Mouse (Mus musculus) forebrain, embryonic 14.5 days (tissue): ENCODE data around the gene Homer2. TPM values are rescaled to one million over a fixed set of nuclear protein-coding genes. Genes with fewer than 3 reads are reported as not detected.

Experiments used
- ATAC-seq: fragments of 200-750 bp; cut with Nextera tagmentation; 2 replicates; pipeline ENCODE4 v1.8.0; 2017; ENCODE audit warnings: mild to moderate bottlenecking, moderate library complexity
- DNase-seq: peaks from one replicate; pipeline ENCODE4 v3.0.0-alpha.2; 2015; ENCODE audit warnings: low spot score
- H3K27ac ChIP-seq: fragments of 300-500 bp; sonication (generic); 2 replicates; pipeline ENCODE4 v1.5.1; 2014; ENCODE audit warnings: low read depth, mild to moderate bottlenecking, control low read depth, low read length, moderate library complexity
- H3K27me3 ChIP-seq: fragments of 300-500 bp; sonication (generic); replicated peaks from 2 replicates; pipeline ENCODE4 v1.6.1; 2014; ENCODE audit warnings: low read length, control low read depth, mixed read lengths; ENCODE audit not compliant: control insufficient read depth, insufficient read depth
- H3K36me3 ChIP-seq: fragments of 300-500 bp; sonication (generic); 2 replicates; pipeline ENCODE4 v1.6.1; 2014; ENCODE audit warnings: low read length, control low read depth; ENCODE audit not compliant: control insufficient read depth, insufficient read depth
- H3K4me1 ChIP-seq: fragments of 300-500 bp; sonication (generic); 2 replicates; pipeline ENCODE4 v1.6.1; 2014; ENCODE audit warnings: antibody characterized with exemption, low read length, control low read depth; ENCODE audit not compliant: control insufficient read depth, insufficient read depth
- H3K4me2 ChIP-seq: fragments of 300-500 bp; sonication (generic); 2 replicates; pipeline ENCODE4 v1.6.1; 2014; ENCODE audit warnings: mild to moderate bottlenecking, control low read depth, low read length
- H3K4me3 ChIP-seq: fragments of 300-500 bp; sonication (generic); 2 replicates; pipeline ENCODE4 v1.5.1; 2014; ENCODE audit warnings: low read depth, low read length, control low read depth
- H3K9ac ChIP-seq: fragments of 300-500 bp; sonication (generic); 2 replicates; pipeline ENCODE4 v1.6.1; 2014; ENCODE audit warnings: mild to moderate bottlenecking, low read length, control low read depth, moderate library complexity
- H3K9me3 ChIP-seq: fragments of 300-500 bp; sonication (generic); replicated peaks from 2 replicates; pipeline ENCODE4 v1.6.1; 2016; ENCODE audit warnings: low read length, control low read depth, mixed read lengths; ENCODE audit not compliant: control insufficient read depth
- WGBS: fragments of 180-500 bp; shearing (Covaris S2); extraction: QIAGEN DNeasy Blood & Tissue Kit; methylation state at CpG from one replicate; pipeline ENCODE4 v1.1.7; 2014; 5-methylcytosine and 5-hydroxymethylcytosine counted together
- polyA plus RNA-seq: library from polyadenylated mRNA; unstranded; fragments of >200 nt; fragmentation: Nextera tagmentation; extraction: Ambion mirVana; gene quantifications from 2 replicates; pipeline ENCODE4 v1.2.1, GENCODE M21; 2014

Gene Homer2
- polyA plus RNA-seq, 1 experiment from 2014 or later = 16.6 TPM

DNA sequence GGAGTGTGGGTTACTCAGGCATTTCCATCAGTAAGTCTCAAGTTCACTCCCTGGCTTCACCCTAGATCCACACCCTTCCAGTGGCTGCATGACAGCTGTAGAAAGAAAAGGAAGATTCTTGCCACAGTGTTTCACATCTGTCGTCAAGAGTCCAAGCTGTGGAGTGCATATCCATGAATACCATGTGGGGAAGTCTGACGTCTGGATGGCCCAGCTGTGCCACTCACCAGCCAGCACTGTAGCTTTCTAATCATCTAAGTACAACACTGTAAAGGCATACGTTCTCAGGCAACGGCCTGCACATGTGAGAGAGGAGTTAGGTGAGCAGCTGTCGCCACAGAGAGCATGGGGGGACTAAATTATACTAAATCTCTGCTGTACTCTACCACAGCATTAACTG, 56.0 kb downstream of the Homer2 start:
- Histone ChIP-seq H3K9me3 (no peaks in the 10 kb centered on the region), H3K9ac (no peak overlapping the region), H3K27ac (no peak overlapping the region), H3K27me3 (no peaks in the 10 kb centered on the region), H3K36me3 (no peaks in the 10 kb centered on the region), H3K4me1 (peaks cover 49% of the 10 kb centered on the region), H3K4me3 (no peak overlapping the region), H3K4me2 (no peak overlapping the region)
- DNase-seq (peak; percentile 38), ATAC-seq (peak; percentile 36; the same call in 1 of the 2 replicates)
- WGBS = 48% methylated on average over 5 of the region's 5 CpGs

DNA sequence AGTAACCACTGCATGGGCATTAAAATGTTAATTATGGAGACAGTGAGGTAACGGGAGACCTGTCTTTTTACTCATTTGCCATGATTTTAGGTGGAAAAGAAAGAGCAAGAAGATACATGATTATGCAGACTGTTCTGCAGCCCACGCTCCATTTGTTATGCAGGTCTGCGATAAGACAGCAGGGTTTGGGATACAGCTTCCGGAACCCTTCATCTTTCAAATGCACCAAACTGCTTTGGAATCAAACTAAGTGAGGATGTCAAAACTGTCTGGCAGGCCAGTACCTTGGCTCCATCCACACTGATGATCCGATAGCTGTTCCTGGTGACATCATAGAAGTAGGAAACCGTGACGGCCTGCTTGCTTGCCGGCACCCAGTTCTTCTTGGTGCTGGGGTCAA, 58.1 kb downstream of the Homer2 start:
- DNase-seq = no peak
- H3K9me3 ChIP-seq = no peaks in the 10 kb centered on the region
- ATAC-seq = no peak
- no peak overlapping the region for H3K9ac ChIP-seq
- H3K4me3 ChIP-seq = no peak overlapping the region
- H3K4me1 ChIP-seq = peaks cover 37% of the 10 kb centered on the region
- no peak overlapping the region for H3K27ac ChIP-seq
- no peaks in the 10 kb centered on the region for H3K36me3 ChIP-seq
- H3K27me3 ChIP-seq = no peaks in the 10 kb centered on the region
- 64% methylated on average over 8 of the region's 8 CpGs for WGBS
- no peak overlapping the region for H3K4me2 ChIP-seq

DNA sequence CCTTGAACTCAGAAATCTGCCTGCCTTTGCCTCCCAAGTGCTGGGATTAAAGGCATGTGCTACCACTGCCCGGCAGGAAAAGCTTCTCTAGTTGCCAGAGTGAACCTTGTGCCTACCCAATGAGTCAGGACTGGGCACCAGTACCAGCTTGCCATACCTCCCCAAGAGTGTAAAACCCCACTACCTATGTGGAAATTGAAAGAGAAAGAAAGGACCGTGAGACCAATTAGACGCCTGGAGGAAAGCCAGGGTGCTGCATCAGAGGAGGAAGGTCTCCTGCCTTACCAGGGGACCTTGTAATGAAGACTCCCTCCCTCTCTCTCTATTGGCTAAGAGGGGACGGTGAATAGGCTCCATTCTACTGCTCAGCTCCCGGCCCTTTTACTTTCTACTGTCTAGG, 59.4 kb downstream of the Homer2 start:
- Histone ChIP-seq H3K27ac (no peak overlapping the region), H3K36me3 (no peaks in the 10 kb centered on the region), H3K9me3 (no peaks in the 10 kb centered on the region), H3K27me3 (no peaks in the 10 kb centered on the region), H3K4me3 (no peak overlapping the region), H3K4me2 (no peak overlapping the region), H3K4me1 (peaks cover 26% of the 10 kb centered on the region), H3K9ac (no peak overlapping the region)
- ATAC-seq (no peak), DNase-seq (no peak)
- 38% methylated on average over 5 of the region's 5 CpGs for WGBS

DNA sequence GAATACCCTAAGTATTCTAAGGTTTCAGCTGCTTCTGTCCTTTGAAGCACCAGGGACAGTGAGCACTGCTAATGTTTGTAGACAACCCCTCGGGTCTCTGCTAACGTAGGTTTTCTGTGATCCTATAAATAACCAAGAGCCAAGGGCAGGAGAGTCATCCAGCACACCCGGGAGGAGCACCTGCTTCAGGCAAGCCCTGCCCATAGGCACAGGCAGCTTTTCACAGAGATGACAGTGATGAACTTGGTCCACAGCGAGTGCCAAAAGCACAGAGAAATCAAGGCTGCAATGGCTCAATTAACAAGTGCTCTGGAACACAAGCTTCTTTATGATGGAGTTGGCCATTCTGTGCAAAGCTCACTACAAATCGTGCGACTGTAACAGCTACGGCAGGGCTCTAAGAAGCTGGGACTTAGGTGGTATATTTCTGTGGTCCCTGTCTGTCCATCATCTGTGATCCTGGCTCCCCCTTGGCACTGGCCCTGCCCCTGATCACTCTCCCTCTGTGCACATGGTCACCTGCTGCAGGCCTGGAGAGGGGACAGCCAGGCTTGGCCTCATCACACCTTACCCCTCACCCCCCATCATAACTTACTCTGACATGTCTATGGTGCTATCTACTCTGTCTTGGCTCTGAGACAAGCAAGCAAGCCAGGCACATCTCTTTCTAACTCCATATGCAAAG, 62.6 kb downstream of the Homer2 start:
- Histone ChIP-seq H3K9me3 (no peaks in the 10 kb centered on the region), H3K27ac (no peak overlapping the region)
- 64% methylated on average over 7 of the region's 7 CpGs for WGBS

DNA sequence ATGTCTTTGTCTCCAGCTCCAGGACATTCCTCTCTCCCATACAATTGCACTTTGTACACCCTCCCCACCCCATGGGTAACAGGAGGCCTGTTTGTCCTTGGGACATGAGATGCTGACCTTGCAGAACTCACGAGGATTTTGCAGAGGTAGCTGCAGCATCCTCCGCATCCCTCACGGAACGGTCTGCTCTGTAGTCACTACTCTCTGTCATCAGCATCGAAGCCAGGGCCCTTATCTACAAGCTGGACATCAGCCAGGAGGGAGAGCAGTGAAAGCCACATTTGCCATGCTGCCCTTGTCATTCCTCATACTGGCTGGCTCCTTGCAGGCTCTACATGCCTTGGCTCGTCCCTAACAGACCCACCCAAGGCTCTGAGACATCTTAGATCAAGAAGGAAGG, 66.2 kb downstream of the Homer2 start:
- no peak overlapping the region for H3K4me2 ChIP-seq
- WGBS = 79% methylated on average over 6 of the region's 6 CpGs
- H3K27me3 ChIP-seq = no peaks in the 10 kb centered on the region
- peaks cover 2% of the 10 kb centered on the region; the same call in 1 of the 2 replicates for H3K4me1 ChIP-seq
- no peak overlapping the region for H3K27ac ChIP-seq
- DNase-seq = no peak
- ATAC-seq = no peak
- H3K36me3 ChIP-seq = no peaks in the 10 kb centered on the region
- no peak overlapping the region for H3K9ac ChIP-seq
- H3K4me3 ChIP-seq = no peak overlapping the region
- H3K9me3 ChIP-seq = no peaks in the 10 kb centered on the region

More for the DNA sequence above, 62.6 kb downstream of the Homer2 start:
- Histone ChIP-seq H3K27me3 (no peaks in the 10 kb centered on the region), H3K36me3 (no peaks in the 10 kb centered on the region), H3K4me3 (no peak overlapping the region), H3K9ac (no peak overlapping the region), H3K4me1 (peaks cover 3% of the 10 kb centered on the region), H3K4me2 (no peak overlapping the region)
- DNase-seq (no peak), ATAC-seq (no peak)

DNA sequence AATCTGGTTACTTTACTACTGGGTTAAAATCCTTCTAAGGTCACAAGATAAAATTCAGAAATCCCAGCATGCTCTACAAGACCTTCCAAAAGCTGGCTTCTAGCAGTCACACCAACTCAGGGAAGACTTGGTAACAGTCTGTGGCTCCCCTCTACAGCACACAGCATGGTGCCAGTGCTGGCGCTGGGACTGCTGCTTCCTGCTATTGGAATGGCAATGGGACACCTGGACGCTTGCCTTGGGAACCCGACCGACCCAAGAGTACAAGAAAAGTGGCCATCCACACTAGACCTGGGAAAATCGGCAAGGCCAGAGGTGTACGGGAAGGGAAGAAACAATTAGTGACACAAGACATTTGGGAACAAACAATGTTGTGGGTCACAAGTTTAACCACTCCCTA, 74.7 kb downstream of the Homer2 start:
- no peaks in the 10 kb centered on the region for H3K27me3 ChIP-seq
- no peak overlapping the region for H3K9ac ChIP-seq
- no peaks in the 10 kb centered on the region for H3K9me3 ChIP-seq
- H3K36me3 ChIP-seq = no peaks in the 10 kb centered on the region
- H3K4me2 ChIP-seq = no peak overlapping the region
- no peaks in the 10 kb centered on the region for H3K4me1 ChIP-seq
- no peak overlapping the region for H3K4me3 ChIP-seq
- no peak overlapping the region for H3K27ac ChIP-seq
- DNase-seq (no peak), ATAC-seq (no peak)
- WGBS = 76% methylated on average over 6 of the region's 6 CpGs

DNA sequence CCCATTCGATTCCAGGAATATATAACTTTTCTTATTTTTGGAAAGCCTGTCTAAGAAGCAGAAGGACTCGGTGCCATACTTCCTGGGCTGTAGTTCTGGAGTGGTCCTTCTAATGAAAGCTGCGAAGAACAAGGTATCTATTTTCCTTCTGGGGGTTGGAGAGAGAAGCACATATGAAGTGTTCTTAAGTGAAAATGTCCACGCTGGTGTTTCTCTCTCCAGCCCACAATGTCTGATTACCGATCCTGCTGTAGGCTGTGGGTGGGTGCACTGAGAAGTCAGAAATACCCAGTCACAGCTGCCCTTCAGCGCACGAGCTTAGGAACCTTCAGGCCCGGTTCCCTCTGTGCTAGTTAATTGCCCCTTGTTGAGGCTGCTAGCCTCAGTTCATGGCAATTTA, 76.1 kb downstream of the Homer2 start:
- no peak for ATAC-seq
- Histone ChIP-seq H3K27me3 (no peaks in the 10 kb centered on the region), H3K4me1 (no peaks in the 10 kb centered on the region), H3K9me3 (no peaks in the 10 kb centered on the region), H3K36me3 (no peaks in the 10 kb centered on the region), H3K4me2 (no peak overlapping the region), H3K9ac (no peak overlapping the region), H3K4me3 (no peak overlapping the region), H3K27ac (no peak overlapping the region)
- 90% methylated on average over 8 of the region's 8 CpGs for WGBS
- no peak for DNase-seq

DNA sequence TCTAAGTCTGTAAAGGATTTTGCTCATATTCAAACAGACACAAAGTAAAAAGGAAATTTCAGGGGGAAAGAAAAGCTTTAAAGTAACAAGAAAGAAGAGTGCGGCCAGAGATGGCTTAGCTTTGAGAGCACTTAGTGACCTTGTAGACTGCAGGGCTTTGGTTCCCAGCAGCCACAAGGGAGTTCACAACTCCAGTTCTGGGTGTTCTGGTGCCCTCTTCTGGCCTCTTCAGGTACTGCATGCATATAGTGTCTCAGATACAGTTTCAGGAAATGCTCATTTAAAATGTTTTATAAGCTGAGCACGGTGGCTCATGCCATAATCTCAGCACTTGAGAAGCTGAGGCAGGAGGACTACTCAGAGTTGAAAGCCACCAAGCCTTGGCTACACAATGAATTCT, 80.9 kb downstream of the Homer2 start:
- 0 out of 2 replicates have a peak, but pooled peaks cover 3% of the 10 kb centered on the region for H3K9me3 ChIP-seq
- ATAC-seq (no peak), DNase-seq (no peak)
- H3K4me2 ChIP-seq = no peak overlapping the region
- 95% methylated on average over 2 of the region's 2 CpGs for WGBS
- no peak overlapping the region for H3K4me3 ChIP-seq
- no peaks in the 10 kb centered on the region for H3K36me3 ChIP-seq
- no peaks in the 10 kb centered on the region for H3K4me1 ChIP-seq
- H3K27ac ChIP-seq = no peak overlapping the region
- H3K9ac ChIP-seq = no peak overlapping the region
- no peaks in the 10 kb centered on the region for H3K27me3 ChIP-seq

DNA sequence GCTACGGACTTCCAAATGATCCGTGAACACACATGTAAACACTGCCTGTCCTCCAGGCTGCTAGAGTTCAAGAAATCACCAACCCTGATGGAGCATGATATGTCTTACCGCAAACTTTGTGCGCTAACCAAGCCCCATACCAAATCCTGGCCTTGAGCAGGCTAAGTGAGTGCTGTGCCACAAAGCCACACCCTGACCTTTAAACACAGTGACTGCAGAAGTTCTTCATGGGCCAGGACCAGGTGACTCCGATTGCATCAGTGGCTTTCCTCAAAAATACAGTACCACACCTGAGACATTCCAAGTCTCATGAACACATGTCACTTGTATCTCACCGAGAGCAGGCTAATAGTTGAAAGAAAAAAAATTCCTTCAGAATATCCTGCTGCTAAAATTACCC, 83.6 kb downstream of the Homer2 start:
- no peak for DNase-seq
- no peaks in the 10 kb centered on the region for H3K4me1 ChIP-seq
- H3K36me3 ChIP-seq = no peaks in the 10 kb centered on the region
- H3K27ac ChIP-seq = no peak overlapping the region
- H3K9me3 ChIP-seq = 0 out of 2 replicates have a peak, but pooled peaks cover 3% of the 10 kb centered on the region
- H3K4me3 ChIP-seq = no peak overlapping the region
- no peak overlapping the region for H3K9ac ChIP-seq
- ATAC-seq = no peak
- WGBS = 93% methylated on average over 6 of the region's 6 CpGs
- H3K27me3 ChIP-seq = no peaks in the 10 kb centered on the region
- no peak overlapping the region for H3K4me2 ChIP-seq
